Mouse (Mus musculus): Measurements from ENCODE around the gene Nptn. TPM values are rescaled to one million over a fixed set of nuclear protein-coding genes. Genes with fewer than 3 reads are reported as not detected.
"Not testable (repeated sequence)": the region's sequence is repeated elsewhere in the genome, so short reads cannot be mapped to it uniquely, and the experiment has no call there.

Gene Nptn
- polyA plus RNA-seq, 1 experiment from 2014 or later: 122 TPM

DNA sequence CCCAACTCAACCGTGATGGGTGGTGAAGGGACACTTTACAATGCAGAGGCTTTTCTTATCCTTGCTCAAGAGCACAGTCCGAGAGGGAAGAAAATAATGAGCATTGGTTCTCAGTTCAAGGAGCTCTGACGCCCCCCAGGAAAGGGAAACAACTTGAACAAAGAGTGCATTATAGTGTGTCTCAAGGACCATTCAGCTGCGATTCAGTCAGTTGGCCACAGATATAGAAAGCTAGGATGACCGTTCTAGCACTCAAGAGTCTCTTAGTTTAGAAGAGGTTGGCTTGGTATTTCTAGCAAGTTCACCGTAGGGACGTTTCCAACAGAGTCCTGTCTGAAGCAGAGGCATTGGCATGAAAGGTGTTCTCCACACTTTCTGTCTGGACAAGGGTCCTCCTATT, 25.4 kb upstream of the Nptn start:
- Histone ChIP-seq H3K9ac (ENCODE audit: low read depth, low read length) (no peak overlapping the region), H3K4me3 (ENCODE audit: low read length) (no peak overlapping the region), H3K9me3 (ENCODE audit: control insufficient read depth, low read length) (no peaks in the 10 kb centered on the region), H3K27me3 (replicated peaks; ENCODE audit: control insufficient read depth, insufficient read depth, low read length) (no peaks in the 10 kb centered on the region), H3K4me1 (ENCODE audit: control insufficient read depth, insufficient read depth, low read length) (peaks cover 15% of the 10 kb centered on the region), H3K4me2 (ENCODE audit: low read depth, low read length) (no peak overlapping the region), H3K27ac (ENCODE audit: low read length) (no peak overlapping the region), H3K36me3 (ENCODE audit: control insufficient read depth, insufficient read depth, low read length) (no peaks in the 10 kb centered on the region)
- 70% methylated on average over 7 of the region's 7 CpGs for WGBS
- no peak for ATAC-seq

DNA sequence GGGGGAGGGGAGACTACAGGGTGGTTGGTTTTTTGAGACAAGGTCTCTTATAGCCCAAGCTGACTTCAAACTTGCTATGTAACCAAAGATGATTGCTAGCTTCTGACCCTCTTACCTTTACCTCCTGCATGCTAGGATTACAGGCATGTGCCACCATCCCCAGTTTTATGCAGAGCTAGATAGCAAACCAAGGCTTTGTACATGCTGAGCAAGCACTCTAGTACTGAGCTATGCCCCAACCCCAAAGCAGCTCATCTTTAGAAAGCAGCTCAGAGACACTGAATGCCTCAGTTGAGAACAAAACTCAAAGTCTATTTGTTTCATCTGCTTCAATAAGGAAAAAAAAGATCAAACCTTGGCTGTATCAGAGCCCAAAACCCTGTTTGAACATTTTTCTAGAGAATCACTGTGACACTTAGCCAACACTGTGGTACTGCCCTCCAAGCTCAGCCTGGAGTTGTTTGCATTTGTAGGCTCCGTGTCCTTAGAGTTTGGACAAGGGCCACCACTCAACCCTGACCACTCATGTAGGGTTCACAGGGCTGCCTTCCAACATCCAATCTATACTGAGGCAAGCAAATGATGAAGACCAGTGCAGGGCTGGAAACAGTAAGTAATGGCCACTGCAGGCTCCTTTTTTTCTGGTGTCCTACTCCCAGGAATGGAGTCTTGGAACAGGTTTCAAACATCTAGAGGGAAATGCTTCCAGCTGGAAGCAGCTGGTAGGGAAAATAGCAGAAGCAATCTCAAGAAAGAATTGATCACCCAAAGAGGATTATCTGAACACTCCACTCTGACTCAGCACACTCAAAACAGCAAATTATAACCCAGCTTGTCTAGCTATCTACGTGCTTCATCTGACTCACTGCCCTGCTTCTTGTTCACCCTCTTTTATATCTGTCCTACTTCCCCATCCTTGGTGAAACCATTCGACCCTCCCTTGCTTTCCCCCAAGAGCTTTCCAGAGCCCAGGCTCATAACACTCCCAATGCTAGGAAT, 24.3 kb upstream of the Nptn start:
- no peak overlapping the region for H3K4me3 ChIP-seq (ENCODE audit: low read length)
- H3K36me3 ChIP-seq (ENCODE audit: control insufficient read depth, insufficient read depth, low read length): no peaks in the 10 kb centered on the region
- no peaks in the 10 kb centered on the region for H3K9me3 ChIP-seq (ENCODE audit: control insufficient read depth, low read length)
- no peaks in the 10 kb centered on the region for H3K27me3 ChIP-seq (replicated peaks; ENCODE audit: control insufficient read depth, insufficient read depth, low read length)
- H3K4me2 ChIP-seq (ENCODE audit: low read depth, low read length): no peak overlapping the region
- WGBS: 58% methylated on average over 3 of the region's 3 CpGs
- H3K9ac ChIP-seq (ENCODE audit: low read depth, low read length): no peak overlapping the region
- H3K27ac ChIP-seq (ENCODE audit: low read length): no peak overlapping the region
- H3K4me1 ChIP-seq (ENCODE audit: control insufficient read depth, insufficient read depth, low read length): peaks cover 15% of the 10 kb centered on the region
- ATAC-seq: no peak

DNA sequence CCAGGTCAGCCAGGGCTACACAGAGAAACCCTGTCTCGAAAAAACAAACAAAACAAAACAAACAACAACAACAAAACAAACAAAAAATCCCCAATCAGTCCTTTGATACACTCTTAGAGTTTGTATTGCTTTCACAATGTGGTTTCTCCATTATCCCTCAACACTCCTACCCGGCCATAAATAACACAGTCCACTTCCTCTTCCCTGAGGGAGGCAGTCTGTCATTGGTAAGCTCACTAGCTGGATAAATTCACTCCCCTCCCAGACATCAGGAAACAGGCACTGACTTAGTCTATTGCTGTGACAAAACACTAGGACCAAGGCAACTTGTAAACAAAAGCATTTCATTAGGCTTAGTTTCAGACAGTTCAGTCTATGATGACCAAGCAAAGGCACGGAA, 21.8 kb upstream of the Nptn start:
- Histone ChIP-seq H3K36me3 (ENCODE audit: control insufficient read depth, insufficient read depth, low read length) (no peaks in the 10 kb centered on the region), H3K4me3 (ENCODE audit: low read length) (no peak overlapping the region), H3K9me3 (ENCODE audit: control insufficient read depth, low read length) (no peaks in the 10 kb centered on the region), H3K27me3 (replicated peaks; ENCODE audit: control insufficient read depth, insufficient read depth, low read length) (no peaks in the 10 kb centered on the region), H3K27ac (ENCODE audit: low read length) (no peak overlapping the region), H3K9ac (ENCODE audit: low read depth, low read length) (no peak overlapping the region), H3K4me1 (ENCODE audit: control insufficient read depth, insufficient read depth, low read length) (peaks cover 9% of the 10 kb centered on the region; the same call in 1 of the 2 replicates), H3K4me2 (ENCODE audit: low read depth, low read length) (no peak overlapping the region)
- no peak for ATAC-seq
- 64% methylated on average over 3 of the region's 3 CpGs for WGBS

DNA sequence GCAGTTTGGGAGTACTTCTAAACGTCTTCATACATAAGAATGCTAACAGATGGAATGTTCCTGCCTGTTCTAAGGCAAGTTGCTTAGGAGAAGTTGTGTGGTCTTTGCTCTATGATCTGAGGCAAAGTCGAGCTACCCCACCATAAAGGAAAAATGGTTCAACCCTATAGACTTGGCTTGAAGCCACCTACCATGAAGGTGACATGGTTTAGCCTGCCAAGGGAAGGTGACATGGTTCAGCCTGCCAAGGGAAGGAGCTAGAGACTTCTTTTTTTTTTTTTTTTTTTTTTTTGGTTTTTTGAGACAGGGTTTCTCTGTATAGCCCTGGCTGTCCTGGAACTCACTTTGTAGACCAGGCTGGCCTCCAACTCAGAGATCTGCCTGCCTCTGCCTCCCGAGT, 16.1 kb upstream of the Nptn start:
- H3K9ac ChIP-seq (ENCODE audit: low read depth, low read length); H3K4me1 ChIP-seq (ENCODE audit: control insufficient read depth, insufficient read depth, low read length); H3K9me3 ChIP-seq (ENCODE audit: control insufficient read depth, low read length); H3K27ac ChIP-seq (ENCODE audit: low read length); ATAC-seq; H3K4me2 ChIP-seq (ENCODE audit: low read depth, low read length); H3K4me3 ChIP-seq (ENCODE audit: low read length); H3K27me3 ChIP-seq (replicated peaks; ENCODE audit: control insufficient read depth, insufficient read depth, low read length); H3K36me3 ChIP-seq (ENCODE audit: control insufficient read depth, insufficient read depth, low read length): not testable (repeated sequence)
- WGBS: 79% methylated on average over 3 of the region's 3 CpGs

DNA sequence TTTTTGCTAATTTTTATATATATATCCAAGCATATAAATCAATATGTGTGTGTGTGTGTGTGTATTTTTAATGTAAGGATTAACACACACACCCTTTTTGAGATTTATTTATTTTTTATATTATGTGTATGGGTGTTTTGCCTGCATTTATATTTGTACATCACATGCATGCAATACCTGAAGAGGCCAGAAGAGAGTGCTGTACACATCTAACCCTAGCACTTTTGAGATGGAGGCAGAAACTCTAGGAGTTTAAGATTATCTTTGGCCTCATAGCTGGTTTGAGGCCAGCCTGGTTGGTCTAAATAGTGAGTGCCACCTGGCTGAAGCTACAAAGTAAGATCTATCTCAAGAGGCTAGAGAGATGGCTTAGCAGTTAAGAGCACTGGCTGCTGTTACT, 14.4 kb upstream of the Nptn start:
- no peaks in the 10 kb centered on the region for H3K9me3 ChIP-seq (ENCODE audit: control insufficient read depth, low read length)
- no peak overlapping the region for H3K9ac ChIP-seq (ENCODE audit: low read depth, low read length)
- ATAC-seq: no peak
- no peak overlapping the region for H3K4me3 ChIP-seq (ENCODE audit: low read length)
- H3K36me3 ChIP-seq (ENCODE audit: control insufficient read depth, insufficient read depth, low read length): no peaks in the 10 kb centered on the region
- H3K4me2 ChIP-seq (ENCODE audit: low read depth, low read length): no peak overlapping the region
- H3K4me1 ChIP-seq (ENCODE audit: control insufficient read depth, insufficient read depth, low read length): no peaks in the 10 kb centered on the region
- H3K27me3 ChIP-seq (replicated peaks; ENCODE audit: control insufficient read depth, insufficient read depth, low read length): no peaks in the 10 kb centered on the region
- no peak overlapping the region for H3K27ac ChIP-seq (ENCODE audit: low read length)

DNA sequence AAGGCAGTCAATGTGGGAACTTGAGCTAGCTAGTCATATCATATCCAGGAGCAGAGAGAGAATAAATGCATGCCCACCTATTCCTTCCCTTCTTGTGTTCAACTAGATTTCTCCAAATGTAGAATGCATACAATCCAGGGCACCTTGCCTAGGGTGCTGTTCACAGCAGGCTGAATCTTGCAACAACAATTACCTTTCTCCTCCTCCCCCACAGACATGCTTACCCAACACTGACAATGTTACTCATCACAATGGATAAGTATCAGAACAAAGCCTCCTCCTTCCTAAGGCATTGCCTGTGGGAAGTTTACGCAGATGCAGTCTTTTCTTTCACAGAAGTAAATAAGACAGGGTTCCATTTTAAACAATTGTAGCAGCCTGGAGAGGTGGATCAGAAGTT, 11.0 kb upstream of the Nptn start:
- no peaks in the 10 kb centered on the region for H3K4me1 ChIP-seq (ENCODE audit: control insufficient read depth, insufficient read depth, low read length)
- no peak overlapping the region for H3K27ac ChIP-seq (ENCODE audit: low read length)
- no peak overlapping the region for H3K4me2 ChIP-seq (ENCODE audit: low read depth, low read length)
- no peaks in the 10 kb centered on the region for H3K27me3 ChIP-seq (replicated peaks; ENCODE audit: control insufficient read depth, insufficient read depth, low read length)
- no peak overlapping the region for H3K4me3 ChIP-seq (ENCODE audit: low read length)
- H3K9ac ChIP-seq (ENCODE audit: low read depth, low read length): no peak overlapping the region
- no peak for ATAC-seq
- H3K36me3 ChIP-seq (ENCODE audit: control insufficient read depth, insufficient read depth, low read length): no peaks in the 10 kb centered on the region
- WGBS: 91% methylated on average over 1 of the region's 1 CpGs
- H3K9me3 ChIP-seq (ENCODE audit: control insufficient read depth, low read length): no peaks in the 10 kb centered on the region

DNA sequence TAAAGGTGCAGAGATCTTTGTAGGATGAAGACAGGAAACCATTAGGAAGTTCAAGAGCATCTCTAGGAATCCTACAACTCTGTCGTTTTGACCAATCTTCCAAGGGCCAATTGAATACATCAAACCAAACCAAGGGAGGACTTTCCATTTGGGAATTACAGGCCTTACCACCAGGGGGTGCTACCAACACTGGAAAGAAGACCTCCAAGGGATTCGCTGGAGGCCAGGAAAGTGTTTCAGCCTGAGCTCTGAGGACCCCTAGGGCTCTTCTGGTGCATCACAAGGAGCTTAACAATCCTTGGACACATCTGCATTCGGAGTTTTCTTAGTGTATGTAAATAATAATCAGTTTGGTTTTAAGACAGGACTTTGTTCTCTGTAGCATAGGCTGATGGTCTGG, 3.4 kb upstream of the Nptn start:
- H3K4me3 ChIP-seq (ENCODE audit: low read length): no peak overlapping the region
- peaks cover 7% of the 10 kb centered on the region; the same call in 1 of the 2 replicates for H3K4me1 ChIP-seq (ENCODE audit: control insufficient read depth, insufficient read depth, low read length)
- 15% methylated on average over 3 of the region's 3 CpGs for WGBS
- no peak overlapping the region for H3K27ac ChIP-seq (ENCODE audit: low read length)
- no peak for ATAC-seq
- no peak overlapping the region for H3K9ac ChIP-seq (ENCODE audit: low read depth, low read length)
- no peak overlapping the region for H3K4me2 ChIP-seq (ENCODE audit: low read depth, low read length)
- H3K9me3 ChIP-seq (ENCODE audit: control insufficient read depth, low read length): no peaks in the 10 kb centered on the region
- H3K27me3 ChIP-seq (replicated peaks; ENCODE audit: control insufficient read depth, insufficient read depth, low read length): no peaks in the 10 kb centered on the region
- no peaks in the 10 kb centered on the region for H3K36me3 ChIP-seq (ENCODE audit: control insufficient read depth, insufficient read depth, low read length)

DNA sequence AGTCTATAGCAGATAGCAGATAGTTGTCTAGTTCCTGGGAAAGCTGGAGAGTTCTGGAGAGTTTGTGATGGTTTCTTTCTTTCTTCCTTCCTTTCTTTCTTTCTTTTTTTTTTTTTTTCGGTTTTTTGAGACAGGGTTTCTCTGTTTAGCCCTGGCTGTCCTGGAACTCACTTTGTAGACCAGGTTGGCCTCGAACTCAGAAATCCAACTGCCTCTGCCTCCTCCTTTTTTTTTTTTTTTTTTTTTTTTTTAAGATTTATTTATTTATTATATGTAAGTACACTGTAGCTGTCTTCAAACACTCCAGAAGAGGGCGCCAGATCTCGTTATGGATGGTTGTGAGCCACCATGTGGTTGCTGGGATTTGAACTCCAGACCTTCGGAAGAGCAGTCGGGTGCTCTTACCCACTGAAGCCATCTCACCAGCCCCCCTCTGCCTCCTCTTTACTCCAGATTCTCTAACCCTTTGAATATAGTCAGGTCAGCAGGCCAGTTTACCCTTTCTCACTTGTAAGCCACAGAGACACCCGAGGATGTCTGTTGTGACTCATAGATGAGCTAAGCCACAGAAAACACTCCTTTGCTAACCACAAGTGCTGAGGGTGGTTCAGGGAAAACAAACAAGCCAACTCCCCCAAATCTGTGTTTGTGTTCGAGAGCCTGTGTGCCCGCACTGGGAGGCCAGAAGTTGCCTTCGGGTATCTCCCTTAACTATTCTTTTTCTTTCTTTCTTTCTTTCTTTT, 1.4 kb upstream of the Nptn start:
- not testable (repeated sequence) for H3K4me1 ChIP-seq (ENCODE audit: control insufficient read depth, insufficient read depth, low read length); H3K27ac ChIP-seq (ENCODE audit: low read length); ATAC-seq; H3K27me3 ChIP-seq (replicated peaks; ENCODE audit: control insufficient read depth, insufficient read depth, low read length); H3K9me3 ChIP-seq (ENCODE audit: control insufficient read depth, low read length); H3K36me3 ChIP-seq (ENCODE audit: control insufficient read depth, insufficient read depth, low read length); H3K4me3 ChIP-seq (ENCODE audit: low read length); H3K9ac ChIP-seq (ENCODE audit: low read depth, low read length); H3K4me2 ChIP-seq (ENCODE audit: low read depth, low read length)
- 80% methylated on average over 10 of the region's 10 CpGs for WGBS

DNA sequence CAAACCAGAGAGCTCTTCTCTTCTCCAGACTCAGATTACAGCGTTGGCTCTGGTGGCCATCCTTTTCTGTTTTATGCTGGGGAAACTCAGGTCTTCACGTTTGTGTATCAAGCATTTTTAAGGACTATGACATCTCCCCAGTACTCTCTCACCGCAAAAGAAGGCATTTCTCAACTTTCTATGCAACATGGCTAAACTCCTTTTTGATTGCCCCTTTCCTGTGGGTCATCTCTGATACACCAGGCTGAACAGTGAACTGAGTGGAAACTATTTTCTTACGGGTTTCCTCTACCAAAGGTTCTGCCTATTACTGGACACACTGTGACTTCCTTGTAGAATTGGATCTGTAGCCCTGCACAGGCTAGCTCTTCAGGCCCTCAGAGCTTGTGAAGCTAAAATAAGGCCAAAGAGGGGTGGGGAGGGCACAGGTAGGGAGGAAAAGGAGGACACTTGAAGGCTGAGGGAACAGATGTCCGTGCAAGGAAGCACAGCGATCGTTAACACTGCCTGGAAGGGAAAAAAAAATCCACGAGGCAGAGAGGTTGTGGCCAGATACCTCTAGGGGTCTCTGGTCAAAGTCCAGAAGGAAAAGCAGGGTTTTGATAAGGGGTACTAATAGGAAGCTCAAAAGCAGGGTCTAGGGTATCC, 633 bp upstream of the Nptn start:
- WGBS: 24% methylated on average over 8 of the region's 8 CpGs
- ATAC-seq: peak; percentile 11

More for the DNA sequence above, 633 bp upstream of the Nptn start:
- Histone ChIP-seq H3K27me3 (replicated peaks; ENCODE audit: control insufficient read depth, insufficient read depth, low read length) (no peaks in the 10 kb centered on the region), H3K4me2 (ENCODE audit: low read depth, low read length) (peak overlapping the region; percentile 80), H3K9ac (ENCODE audit: low read depth, low read length) (peak overlapping the region; percentile 72), H3K9me3 (ENCODE audit: control insufficient read depth, low read length) (no peaks in the 10 kb centered on the region), H3K27ac (ENCODE audit: low read length) (peak overlapping the region; percentile 96), H3K4me3 (ENCODE audit: low read length) (peak overlapping the region; percentile 48), H3K4me1 (ENCODE audit: control insufficient read depth, insufficient read depth, low read length) (peaks cover 7% of the 10 kb centered on the region; the same call in 1 of the 2 replicates), H3K36me3 (ENCODE audit: control insufficient read depth, insufficient read depth, low read length) (no peaks in the 10 kb centered on the region)
